Mouse (Mus musculus) cerebellum, postnatal 36 days (tissue): ENCODE measurements around the gene Itsn2.
"Not testable (repeated sequence)": the region's sequence is repeated elsewhere in the genome, so short reads cannot be mapped to it uniquely, and the experiment has no call there.

Source experiments
- DNase-seq, 2 experiments: peaks; one replicate each; pipeline ENCODE4 v3.0.0; 2021 to 2022; ENCODE audit warnings: mixed read lengths in 2 of 2

Gene Itsn2

DNA sequence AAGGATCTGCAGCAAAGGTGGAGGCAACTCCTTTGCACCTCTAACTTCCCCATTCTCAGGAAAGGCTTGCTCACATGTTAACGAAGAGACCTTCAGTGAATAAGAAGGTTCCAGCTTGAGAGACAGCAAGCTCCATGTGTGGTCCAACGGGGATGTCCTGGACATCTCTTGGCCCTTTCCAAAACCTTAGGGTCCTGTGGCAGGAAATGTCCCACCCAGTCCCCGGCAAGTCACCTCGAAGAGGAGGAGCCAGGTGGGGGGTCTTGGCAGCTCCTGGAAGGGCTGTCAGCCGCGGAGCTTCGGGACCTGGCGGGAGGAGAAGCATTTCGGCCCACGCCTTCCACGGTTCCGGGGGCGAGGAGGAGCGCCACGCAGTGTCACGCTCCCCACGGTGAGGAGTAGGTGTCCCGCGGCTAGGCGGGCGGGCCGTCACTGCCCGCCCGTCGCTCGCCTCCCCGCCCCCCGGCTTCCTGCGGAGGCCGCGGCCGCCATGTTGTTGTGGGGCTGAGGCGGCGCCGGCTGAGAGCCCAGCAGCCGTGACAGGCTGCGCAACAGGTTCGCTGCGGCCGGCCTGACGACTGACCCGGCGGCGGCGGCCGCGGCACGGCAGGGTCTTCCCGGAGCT lies at the start of gene Itsn2, which contains the start of gene Gm3625:
Gene Itsn2, plus strand, starts transcription at position 98 of the 625 bp plus-strand sequence.
Gene Gm3625, minus strand, starts transcription at position 387 of the 625 bp plus-strand sequence.
- DNase-seq: peak; percentile 57 to 67

DNA sequence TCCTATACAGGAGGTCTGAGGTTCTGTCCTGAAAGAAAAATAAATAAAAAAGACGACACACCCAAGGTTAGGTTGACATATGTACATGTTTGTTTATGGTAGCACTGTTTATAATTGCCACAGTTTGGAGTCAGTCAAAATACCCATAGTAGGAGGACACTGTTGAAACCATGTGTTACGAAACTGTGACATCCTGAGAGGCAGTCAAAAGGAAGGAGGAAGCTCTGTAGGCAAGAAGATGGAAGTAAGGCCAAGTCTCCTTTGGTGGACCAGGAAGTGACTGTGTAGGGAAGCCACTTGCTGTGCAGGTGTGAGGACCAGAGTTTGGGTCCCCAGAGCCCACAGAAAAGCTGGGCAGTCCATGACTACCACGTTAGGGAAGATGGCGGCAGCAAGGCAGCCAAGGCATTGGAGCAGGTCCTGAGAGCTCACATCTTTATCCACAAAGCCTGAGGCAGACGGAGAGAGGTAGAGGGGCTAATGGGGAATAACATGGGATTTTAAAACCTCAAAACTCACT lies 48.0 kb upstream of the Itsn2 start:
- no peak for DNase-seq

DNA sequence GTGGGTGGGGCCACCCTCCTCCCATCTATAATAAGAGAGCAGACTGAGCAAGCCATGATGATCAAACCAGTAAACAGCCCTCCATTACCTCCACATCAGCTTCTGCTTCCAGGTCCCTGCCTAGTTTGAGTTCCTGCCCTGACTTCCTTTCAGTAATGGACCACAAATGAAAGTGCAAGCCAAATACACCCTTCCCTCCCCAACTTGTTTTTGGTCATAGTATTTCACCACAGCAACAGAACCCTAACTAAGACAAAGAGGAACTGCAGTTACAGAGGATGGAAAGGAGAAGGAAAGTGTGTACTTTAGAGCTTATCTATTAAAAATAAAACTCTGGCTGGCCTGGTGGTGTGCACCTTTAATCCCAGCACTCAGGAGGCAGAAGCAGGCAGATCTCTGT lies 47.0 kb upstream of the Itsn2 start:
- DNase-seq: no peak

DNA sequence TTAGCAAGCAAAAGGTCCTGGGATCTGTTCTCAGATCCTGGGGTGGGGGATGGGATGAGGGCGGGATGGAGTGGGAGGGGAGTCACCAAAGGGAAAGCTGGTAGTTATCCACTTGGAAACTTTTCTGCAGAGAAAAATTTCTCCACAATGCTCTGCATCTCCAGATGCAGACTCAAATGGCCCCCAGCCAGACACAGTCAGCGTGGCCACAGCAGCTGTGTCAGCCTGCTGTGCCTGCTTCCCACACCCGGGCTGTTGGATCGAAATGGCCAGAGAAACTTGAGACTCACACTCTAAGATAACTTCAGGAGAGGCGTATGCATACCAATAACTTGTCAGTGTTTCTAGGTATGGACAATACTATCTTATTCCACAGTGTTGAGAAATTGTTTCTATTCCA lies 45.9 kb upstream of the Itsn2 start:
- DNase-seq: no peak

DNA sequence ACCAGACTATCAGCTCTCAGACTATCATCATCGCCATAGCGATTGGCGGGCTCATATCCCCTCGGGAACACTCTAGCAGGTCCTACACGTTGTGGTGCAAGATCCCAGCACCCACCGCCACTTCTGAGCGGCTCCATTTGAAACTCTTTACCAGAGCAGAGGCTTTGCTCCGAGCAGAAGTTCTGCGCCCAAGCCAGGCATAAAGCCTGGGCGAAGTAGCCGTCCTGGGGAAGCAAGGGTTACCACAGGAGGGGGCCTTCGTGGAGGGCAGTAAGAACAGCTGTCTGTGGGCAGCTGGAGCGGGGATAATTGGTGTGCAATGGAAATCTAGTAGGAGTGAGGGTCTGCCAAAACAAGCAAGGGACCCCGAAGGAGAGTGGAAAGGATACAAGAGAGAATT lies 44.9 kb upstream of the Itsn2 start:
- no peak for DNase-seq

DNA sequence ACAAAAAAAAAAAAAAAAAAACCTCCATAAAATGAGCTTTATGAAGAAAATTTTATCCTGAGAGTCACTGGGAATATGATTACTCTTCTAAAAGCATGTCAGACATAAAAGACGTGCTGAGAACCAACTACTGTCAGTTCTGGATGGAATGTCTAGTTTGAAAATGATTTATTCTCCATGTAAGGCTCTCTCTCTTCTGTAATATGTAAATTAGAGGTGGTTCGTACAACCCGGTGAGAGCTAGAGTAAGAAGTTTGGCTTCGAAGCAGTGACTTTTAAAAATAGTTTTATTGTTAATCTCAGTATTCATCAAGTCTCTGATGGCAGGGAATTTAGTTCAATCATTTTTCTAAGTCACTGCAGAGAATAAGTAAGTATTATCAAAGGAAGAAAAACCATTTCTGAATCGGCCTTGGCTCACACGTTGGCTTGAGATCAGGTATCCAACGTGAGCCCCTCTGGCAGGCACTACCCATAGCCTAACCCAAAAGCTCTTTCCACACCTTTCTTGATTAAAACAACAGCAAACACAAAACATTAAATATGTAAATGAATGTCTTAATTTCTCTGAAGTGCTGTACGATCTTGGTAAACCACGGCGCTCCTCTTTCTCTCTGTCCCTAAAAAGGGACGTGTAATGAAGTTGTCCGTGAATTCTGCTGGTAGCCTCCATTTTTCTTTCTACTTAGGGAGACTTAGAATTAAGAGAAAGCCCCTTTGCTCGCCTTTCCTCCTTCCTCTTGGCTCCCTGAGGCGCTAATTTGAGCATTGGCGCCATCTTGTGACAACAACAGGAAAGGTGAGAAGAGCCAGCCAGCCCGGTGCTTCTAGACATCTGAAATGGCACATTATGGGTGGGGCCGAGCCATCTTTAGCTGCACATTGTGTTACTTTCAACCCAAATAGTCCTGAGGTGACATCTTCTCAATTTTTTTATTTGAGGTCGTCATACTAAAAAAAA lies 44.1 kb upstream of the Itsn2 start:
- peak; percentile 67 to 75 for DNase-seq

DNA sequence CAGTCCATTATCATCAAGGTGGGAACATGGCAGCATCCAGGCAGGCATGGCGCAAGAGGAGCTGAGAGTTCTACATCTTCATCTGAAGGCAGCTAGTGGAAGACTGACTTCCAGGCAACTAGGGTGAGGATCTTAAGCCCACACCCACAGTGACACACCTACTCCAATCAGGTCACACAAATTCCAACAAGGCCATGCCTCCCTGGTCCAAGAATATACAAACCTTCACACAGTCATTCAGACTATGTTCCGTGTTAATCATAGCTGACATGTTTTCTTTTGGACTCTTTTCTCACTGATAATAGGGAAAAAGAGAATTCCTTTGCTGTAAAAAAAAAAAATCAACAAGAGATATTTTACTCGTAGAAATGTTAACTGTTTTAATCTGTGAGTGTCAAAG lies 38.7 kb upstream of the Itsn2 start:
- not testable (repeated sequence) for DNase-seq

DNA sequence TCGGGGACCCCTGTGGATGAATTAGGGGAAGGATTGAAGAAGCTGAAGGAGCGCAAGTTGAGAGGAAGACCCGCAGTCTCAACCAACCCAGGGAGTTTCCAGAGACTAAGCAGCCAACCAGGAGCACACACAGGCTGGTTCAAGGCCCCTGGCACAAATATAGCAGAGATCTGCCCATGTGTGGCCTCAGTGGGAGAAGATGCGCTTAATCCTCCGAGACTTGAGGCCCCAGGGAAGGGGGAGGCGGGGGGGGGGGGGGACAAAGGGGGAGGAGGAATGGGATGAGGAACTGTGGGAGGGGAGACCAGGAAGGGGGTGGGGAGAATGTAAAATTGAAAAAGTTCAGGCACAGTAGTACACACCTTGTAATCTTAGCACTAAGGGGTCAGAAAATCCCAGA lies 37.0 kb upstream of the Itsn2 start:
- DNase-seq: no peak

DNA sequence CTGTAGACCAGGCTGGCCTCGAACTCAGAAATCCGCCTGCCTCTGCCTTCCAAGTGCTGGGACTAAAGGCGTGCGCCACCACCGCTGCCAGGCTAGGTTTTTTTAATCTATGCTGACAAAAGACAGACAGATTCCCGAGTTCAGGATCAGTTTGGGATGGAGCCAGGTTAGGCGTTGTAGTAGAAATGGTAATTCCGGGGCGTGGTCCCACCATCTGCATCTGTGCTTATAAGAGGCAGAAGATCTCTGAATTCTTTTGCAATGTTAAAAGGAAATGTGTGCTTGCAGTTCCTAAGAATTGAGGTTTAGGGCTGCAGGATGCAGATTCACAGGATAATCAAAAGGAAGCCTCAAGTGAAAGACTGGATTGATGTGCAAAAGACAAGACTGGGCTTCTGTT lies 35.5 kb upstream of the Itsn2 start:
- no peak for DNase-seq

DNA sequence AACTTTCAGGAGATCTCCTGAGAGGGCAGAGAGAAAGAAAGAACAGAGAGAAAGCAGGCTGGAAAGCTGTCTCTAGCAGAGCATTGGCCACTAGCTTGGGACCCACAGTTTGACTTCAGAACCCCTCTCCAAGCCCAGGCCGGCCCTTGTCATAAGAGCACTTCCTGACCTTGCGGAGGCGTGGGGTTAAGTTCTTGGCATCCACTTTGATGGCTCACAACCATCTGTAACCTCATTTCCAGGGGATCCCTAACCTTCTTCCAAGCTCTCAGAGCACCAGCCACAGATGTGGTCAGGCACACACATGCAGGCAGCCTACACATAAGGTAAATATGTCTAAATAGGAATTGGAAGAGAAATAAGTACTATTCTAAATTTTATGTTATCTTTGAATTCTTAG lies 35.0 kb upstream of the Itsn2 start:
- DNase-seq: no peak

DNA sequence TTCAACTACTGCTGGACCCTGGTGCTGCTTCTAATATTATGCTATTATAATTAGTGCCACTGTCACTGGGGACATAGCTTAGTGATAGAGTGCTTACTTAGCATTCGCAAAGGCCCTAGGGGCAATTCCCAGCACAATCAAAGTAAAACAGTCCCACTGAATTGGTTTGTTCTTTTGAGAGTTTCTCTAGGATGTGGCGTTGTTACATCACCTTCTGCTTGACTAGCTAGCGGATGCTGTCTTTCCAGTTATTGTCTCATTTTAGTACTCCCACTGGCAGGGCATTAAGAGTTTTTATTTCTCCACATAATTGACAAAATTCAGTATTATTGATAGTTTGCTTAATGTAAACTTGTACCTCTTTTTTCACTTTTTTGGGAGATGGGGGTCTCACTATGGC lies 34.4 kb upstream of the Itsn2 start:
- no peak for DNase-seq

DNA sequence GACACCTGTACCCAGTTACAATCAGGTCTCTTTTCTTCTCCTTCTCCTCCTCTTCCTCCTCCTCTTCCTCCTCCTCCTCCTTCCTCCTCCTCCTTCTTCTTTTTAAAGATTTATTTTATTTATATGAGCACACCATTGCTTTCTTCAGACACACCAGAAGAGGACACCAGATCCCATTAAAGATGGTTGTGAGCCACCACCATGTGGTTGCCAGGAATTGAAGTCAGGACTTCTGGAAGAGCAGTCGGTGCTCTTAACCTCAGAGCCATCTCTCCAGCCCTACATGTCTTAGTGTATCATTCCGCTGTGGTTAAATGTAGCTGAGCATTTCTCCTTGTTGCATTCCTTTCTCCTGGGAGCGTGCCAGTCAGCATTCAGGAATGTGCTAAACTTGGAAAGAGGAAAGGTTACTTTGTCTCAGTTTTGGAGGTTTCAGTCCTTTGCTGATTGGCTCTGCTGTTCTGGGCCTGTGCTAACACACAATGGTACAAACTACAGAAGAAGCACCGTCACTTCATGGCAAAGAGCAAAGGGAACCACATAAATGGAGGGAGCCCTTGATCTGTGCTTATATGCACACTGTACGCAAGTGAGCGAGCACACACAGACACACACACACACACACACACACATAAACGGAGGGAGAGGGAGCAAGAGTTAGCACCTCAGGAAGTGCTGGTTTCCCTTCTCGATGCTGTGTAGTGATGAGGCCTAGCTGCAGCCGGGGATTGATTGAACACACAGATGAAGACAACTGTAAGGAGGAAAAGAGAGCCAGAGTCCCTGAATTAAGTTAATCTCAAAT lies 33.8 kb upstream of the Itsn2 start:
- DNase-seq: no peak

DNA sequence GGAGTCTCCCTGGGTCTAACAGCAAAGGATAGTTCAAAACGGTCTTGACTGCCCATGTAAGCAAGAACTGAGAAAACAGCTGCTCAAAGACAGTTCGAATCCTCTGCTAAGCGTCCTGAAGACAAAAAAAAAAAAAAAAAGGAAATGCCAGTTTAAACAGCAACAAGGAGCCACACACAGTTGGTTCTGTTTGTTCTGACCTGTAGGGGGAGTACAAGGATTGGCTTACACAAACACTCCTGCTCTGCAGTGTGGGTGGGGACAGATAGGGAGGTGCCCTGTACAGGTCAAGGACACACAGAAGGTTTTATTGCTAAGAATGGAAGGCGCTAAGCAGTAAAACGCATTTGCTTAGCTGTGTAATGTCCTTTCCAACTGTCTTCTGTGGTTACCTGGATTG lies 20.6 kb upstream of the Itsn2 start:
- peak in 1 of 2 experiments; percentile 8 for DNase-seq

DNA sequence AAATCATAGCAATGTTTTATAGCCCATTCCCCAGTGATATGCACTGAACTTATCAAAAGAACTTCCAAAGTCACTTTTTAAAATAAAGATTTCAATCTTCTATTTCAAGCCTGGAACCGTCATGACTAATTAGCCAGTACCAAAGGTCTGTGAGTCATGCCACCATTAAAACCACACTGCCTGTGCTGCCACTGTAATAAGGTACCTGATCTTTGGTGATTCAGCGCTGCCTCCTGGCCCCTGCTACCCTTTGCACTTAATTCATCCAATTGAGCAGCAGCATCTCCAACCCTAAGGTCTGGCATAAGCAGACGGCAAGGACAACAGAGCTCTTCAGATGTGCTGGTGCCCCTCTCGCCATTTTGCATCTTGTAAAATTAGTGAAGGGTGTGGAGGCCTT lies 18.4 kb upstream of the Itsn2 start:
- DNase-seq: no peak

DNA sequence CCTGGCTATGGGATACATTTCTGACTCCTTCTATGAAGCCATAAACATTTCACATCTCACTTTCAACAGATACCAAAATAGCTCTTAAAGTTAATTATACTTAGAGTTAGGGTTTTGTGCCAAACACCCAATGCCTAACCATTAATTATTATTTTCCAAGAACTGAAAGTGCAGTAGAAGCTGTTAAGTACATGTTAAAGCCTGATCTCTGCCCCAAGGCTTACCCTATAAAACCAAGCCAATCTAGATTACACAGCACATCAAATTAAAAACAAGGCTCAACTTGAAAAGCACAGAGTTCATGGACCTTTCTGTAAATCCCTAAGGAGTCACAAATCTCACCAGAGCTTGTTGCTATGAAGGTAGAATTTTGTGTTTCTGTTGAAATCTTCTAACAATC lies 10.1 kb upstream of the Itsn2 start:
- DNase-seq: no peak

DNA sequence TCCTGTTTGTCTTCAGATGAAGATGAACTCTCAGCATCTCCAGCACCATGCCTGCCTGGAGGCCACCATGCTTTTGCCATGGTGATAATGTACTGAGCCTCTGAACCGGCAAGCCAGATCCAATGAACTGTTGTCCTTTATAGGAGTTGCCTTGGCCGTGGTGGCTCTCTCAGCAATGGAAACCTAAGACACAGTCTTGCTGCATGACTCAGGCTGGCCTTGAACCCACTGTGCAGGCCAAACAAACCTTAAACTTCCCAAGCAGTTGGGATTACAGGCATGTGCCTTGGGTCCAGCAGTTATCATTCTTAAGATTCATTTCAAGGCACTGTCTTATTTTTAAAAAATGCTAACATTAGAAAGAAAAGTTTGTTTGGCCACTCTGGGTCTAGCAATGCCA lies 4.6 kb upstream of the Itsn2 start:
- DNase-seq: no peak

DNA sequence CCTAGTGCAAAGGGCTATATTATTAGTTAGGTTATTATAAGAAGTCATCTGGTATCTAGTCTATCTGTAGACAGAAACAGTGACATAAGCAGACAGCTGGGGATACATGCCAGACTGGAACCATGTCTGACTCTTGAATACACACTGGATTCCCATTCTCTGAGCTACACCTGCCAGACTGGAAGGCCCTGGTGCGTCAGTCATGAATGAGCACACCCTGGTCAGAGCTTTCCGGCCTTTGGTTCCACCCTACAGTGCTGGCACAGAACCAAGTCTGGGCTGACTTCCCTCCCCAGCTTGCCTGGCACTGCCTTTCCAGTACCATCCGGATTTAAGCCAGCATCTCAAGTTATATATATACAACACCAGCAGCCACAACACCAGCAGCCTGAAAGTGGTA lies 3.8 kb upstream of the Itsn2 start:
- DNase-seq: peak; percentile 42 to 51

DNA sequence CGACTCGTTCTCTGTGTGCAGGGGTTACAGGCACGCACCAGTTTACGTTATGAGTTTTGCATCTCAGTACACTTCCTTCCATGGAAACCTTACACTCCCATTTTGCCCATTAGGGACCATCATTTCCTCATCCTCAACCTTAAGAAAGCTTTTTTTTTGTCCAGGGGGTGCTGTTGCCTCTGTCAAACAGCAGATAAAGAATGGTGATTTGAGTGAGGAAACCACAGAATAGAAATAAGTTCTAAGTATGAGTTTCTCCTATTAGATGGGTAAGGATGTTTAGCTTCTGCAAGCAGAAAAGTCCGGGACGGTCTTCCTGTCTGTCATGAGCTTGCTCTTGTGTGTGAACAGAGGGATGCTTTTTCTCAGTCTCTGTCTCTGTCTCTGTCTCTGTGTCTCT lies 413 bp upstream of the Itsn2 start:
- no peak for DNase-seq

DNA sequence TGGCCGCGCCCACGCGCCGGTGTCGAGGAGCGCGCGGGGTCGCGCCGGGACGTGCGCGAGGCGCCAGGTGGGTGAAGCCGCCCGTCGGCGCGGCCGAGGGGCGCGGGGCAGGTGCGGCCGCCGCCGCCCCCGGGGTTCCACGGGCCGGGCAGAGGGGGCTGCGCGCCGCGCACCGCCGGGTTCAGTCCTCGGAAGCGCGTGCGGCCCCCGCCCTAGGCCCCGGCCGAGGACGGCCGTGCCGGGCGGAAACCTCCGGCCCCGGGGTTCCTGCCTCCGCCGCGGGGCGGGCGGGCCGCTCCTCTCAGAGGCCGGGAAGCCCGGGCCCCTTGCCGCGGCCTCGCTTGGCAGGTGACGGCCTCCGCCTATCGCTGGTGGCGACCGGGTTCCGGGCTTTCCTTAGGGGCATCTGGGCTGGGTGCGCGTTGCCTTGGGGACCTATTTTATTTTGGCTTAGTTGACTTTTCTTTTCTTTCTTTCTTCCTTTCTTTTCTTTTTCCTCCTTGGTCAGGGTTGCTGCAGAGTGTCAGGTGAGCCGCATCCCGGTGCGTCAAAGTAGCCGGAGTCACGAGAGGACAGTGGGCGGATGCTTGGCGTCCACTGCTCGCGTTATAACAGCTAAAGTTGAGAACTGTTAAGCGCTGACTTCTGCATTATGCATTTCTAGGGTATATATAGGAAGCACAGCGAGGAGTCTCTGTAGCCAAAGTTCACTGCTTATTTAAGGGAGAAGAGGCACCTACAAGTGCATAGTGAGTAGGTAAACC lies 910 bp downstream of the Itsn2 start:
- peak; percentile 34 to 43 for DNase-seq

DNA sequence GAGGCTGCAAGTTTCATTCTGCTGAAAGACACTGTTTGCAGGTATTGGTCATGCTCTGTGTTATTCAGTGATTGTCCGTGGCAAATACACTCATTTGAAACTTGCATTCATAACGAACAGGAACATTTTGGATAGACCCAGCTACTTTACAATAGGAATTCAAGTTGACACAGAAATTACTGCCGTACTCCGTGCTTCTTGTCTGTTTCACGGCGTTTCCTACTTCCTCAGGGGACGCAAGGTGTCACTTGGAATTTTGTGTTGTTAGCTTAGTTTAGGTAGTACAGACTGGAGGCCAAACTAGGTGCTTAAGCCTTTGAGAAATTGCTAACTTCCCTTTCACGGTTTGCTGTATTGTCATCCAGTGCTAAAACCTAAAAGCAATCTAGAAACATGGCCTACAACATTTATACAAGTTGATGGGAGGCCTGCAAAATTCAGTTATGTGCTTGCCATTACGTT lies 1.5 kb downstream of the Itsn2 start:
- no peak for DNase-seq

DNA sequence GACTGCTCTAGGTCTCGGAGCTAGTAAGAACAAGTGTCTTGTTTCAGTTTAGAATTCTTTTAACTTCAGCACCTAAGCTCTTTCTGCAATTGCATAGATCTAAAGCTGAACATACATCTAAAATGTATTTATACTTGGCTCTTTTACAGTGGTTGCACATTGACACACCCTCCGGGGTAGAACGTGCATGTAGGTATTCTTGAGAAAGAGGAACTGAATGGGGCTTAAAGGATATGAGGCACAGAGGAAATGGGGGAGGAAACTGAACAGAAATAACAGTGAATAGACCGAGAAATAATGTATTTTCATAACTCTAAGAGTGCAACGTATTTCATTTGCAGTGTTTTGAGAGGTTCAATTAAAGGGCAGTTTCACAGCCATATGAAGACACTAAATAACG lies 2.6 kb downstream of the Itsn2 start:
- no peak for DNase-seq
